Mouse (Mus musculus) c-Kit-positive CD71-negative TER-119-negative erythroid progenitor cells, embryonic 14.5 days (primary cell): Measurements from ENCODE around the gene Mrpl17.

Experiments
- DNase-seq: peaks from one replicate; pipeline ENCODE4 v3.0.0-alpha.2; 2013; ENCODE audit warnings: low read depth

Gene Mrpl17

GRCm38 (mm10) chr7:105786506-105787284 lies 24.2 kb downstream of the Mrpl17 start:
- DNase-seq = no peak

- no peak for DNase-seq
These were observed 26.3 kb downstream of the Mrpl17 start for GRCm38 (mm10) chr7:105784556-105784955.

GRCm38 (mm10) chr7:105783861-105784260 lies 27.0 kb downstream of the Mrpl17 start:
- DNase-seq = no peak

DNA sequence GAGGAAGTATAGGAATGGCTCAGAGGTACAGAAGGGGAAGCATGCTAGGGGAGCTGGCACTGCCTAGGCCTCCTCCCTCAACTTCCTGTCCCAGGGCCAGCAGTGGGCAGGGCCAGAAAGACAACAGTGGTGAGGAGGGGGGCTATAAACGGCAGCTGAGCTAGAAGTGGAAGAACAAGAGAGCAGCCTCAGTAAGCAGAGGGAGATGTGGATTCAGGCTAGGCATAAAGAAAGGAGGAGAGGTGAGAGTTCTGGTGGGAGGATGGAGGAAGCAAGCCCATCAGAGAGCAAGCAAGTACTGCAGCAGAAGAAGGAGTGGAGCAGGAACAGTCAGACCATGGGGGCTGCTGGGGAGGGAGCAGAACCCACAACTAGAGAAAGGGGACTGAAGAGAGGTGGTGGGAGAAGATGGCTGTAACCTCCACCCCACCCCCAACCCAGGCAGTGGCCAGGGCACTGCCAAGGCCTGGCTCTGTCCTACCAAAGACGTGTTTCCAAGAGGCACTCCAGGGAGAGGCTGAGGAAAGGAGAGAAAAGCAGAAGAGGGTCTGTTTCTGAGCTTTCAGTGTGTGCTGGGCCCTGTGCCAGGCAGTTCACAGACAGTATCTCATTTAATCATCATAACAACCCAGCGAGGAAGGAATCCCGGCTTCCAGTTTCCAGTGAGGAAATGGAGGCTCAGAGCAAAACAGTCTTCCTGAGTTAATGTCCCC lies 32.2 kb downstream of the Mrpl17 start:
- no peak for DNase-seq

- DNase-seq = no peak
These were observed 32.9 kb downstream of the Mrpl17 start for GRCm38 (mm10) chr7:105777797-105778552.

DNA sequence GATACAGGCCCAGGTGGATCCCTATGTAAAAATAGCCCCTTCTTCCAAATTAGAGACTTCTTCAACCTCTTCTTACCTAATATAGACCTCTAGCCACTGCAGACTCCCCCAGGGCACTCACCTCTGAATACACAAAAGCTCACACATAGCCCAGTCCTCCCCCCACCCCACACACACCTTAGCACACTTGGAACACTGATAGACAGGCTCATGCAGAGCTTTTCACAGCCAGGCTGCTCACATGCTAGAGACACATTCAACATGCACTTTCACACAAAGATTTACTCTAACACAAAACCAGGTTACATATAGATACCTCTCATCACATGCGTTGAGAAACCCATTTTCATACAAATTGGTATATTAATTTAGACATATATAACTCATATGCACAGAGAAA lies 33.6 kb downstream of the Mrpl17 start:
- no peak for DNase-seq

- DNase-seq = no peak
These were observed 34.9 kb downstream of the Mrpl17 start for GRCm38 (mm10) chr7:105776026-105776425.

DNA sequence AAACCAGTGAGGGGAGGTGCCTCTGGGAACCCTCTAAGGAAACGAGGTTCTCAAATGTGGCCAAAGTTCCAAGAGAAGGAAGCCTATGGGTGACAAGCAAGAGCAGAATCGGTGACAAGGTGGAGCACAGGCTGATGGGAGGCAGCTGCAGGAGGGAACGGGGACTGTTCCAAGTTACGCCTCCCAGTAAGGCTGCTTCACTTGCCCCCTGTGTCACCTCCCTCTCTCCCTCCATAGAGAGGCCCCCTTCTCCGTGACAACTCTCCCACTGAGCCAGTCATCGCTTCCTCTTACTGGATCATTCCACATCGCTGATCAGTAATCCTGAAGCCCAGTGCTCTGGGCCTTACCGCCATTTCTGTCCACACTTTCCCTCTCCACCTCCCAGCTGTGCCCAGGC lies 36.2 kb downstream of the Mrpl17 start:
- DNase-seq = no peak

DNA sequence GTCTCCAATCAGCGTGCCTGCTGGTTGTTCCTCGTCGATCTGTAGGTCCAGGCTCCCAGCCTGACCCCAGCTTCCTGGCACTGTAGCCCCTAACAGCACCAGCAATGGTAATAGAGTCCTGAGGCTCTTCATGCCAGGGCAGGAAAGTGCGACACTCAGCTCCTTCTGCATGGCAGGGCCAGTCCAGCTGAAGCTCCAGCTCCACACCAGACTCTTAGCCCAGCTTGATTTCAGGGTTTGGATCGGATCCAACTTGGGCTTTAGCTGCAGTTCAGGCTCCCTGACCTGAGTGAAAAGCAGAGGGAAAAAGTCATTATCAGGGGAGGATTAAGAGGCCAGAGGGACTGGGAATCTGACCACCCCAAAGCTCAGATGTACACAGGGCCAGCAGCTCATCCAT lies 37.9 kb downstream of the Mrpl17 start:
- no peak for DNase-seq

GRCm38 (mm10) chr7:105772331-105772730 lies 38.6 kb downstream of the Mrpl17 start:
- DNase-seq = no peak

GRCm38 (mm10) chr7:105769959-105770358 lies 40.9 kb downstream of the Mrpl17 start:
- no peak for DNase-seq

DNA sequence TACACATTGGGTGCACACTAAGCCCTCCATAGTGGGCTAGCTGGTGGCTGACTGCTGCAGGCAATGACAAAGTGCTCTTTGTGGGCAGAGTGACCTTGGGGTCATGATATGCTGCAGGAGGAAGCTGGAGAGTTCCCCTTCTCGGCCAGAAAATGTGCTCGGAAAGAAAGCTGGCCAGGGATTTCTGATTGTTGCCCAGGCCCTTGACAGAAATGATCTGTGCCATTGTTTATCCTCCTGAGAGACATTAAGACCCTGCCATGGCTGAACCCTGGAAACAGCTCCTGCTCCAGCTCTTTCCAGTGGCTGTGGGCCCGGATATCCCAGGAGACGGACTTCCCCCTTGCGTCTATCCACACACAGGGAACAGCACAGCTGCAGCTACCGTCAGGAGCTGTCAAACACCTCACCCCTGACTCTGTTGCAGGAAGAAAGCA lies 43.2 kb downstream of the Mrpl17 start:
- DNase-seq = no peak

DNA sequence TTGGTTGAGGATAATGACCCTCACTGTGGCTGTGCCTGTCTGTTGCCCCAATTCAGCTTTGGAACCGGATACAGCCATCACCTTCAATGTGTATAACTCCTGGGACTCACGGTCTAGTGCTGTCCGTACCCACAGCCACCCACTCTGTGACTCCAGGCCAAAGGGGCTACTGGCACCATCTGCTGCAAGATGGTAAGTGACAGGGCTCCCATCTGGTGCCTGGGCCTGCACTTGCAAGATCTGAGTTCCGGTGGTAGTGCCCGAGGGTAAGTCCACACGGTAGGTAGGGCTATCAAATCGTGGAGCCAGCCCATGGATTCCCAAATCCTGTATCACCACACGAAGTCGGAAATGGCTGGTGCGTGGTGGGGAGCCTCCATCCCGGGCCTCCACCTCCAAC lies 46.6 kb downstream of the Mrpl17 start:
- DNase-seq = no peak

GRCm38 (mm10) chr7:105762517-105763270 lies 48.2 kb downstream of the Mrpl17 start:
- DNase-seq = no peak

GRCm38 (mm10) chr7:105761813-105762484 lies 49.0 kb downstream of the Mrpl17 start:
- DNase-seq = no peak

GRCm38 (mm10) chr7:105753281-105753680 lies 57.6 kb downstream of the Mrpl17 start:
- no peak for DNase-seq
